Mouse (Mus musculus) limb, embryonic 13.5 days (tissue): ENCODE measurements at regions not wholly inside any gene's neighbourhood (a gene's known extent, or its start where the extent isn't known, plus 50 kb on each side); places are given as distances from the start of the nearest gene placed in this dataset.

Experiments used
- ATAC-seq: fragments of 200-750 bp; cut with Nextera tagmentation; 2 replicates; pipeline ENCODE4 v1.8.0; 2017; ENCODE audit warnings: low read depth, moderate number of reproducible peaks, moderate TSS enrichment; ENCODE audit not compliant: low FRiP score
- H3K27ac ChIP-seq: fragments of 300-500 bp; sonication (generic); 2 replicates; pipeline ENCODE4 v1.5.1; 2015; ENCODE audit warnings: inconsistent platforms, mild to moderate bottlenecking, moderate library complexity
- H3K27me3 ChIP-seq: fragments of 300-500 bp; sonication (generic); 2 replicates; pipeline ENCODE4 v1.6.1; 2015; ENCODE audit warnings: mild to moderate bottlenecking, inconsistent platforms
- H3K36me3 ChIP-seq: fragments of 300-500 bp; sonication (generic); 2 replicates; pipeline ENCODE4 v1.6.1; 2015; ENCODE audit warnings: inconsistent platforms, mild to moderate bottlenecking, moderate library complexity
- H3K4me1 ChIP-seq: fragments of 300-500 bp; sonication (generic); 2 replicates; pipeline ENCODE4 v1.6.1; 2015; ENCODE audit warnings: inconsistent platforms
- H3K4me2 ChIP-seq: fragments of 300-500 bp; sonication (generic); replicated peaks from 2 replicates; pipeline ENCODE4 v1.6.1; 2015; ENCODE audit warnings: inconsistent platforms, mild to moderate bottlenecking, moderate library complexity
- H3K4me3 ChIP-seq: fragments of 300-500 bp; sonication (generic); 2 replicates; pipeline ENCODE4 v1.5.1; 2015; ENCODE audit warnings: moderate library complexity, mild to moderate bottlenecking, inconsistent platforms
- H3K9ac ChIP-seq: fragments of 300-500 bp; sonication (generic); 2 replicates; pipeline ENCODE4 v1.6.1; 2015; ENCODE audit warnings: mild to moderate bottlenecking, inconsistent platforms
- H3K9me3 ChIP-seq: fragments of 300-500 bp; sonication (generic); 2 replicates; pipeline ENCODE4 v1.6.1; 2016; ENCODE audit warnings: inconsistent platforms
- WGBS: fragments of 180-500 bp; shearing (Covaris S2); methylation state at CpG from one replicate; pipeline ENCODE4 v1.1.7; 2015; 5-methylcytosine and 5-hydroxymethylcytosine counted together

DNA sequence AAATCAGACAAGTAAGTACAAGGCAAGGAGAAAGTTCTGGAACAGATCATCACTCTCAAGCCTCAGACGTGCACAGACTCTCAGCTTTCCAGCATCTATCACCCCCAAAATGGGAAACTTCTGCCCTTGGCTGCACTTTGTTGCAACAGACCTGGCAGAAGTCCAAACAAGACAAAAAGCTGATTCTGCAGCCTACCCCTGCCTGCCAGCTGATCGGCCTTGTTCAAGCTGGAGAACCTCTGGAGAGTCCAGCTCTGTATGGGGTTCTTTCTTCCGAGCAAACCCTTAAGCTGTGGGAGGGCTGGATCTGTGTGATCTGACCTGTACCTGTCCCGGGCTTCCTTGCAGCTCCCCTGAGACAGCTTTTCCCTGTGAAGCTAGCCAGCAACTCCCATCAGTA is 299.7 kb upstream of the Klf3 start:
- Histone ChIP-seq H3K9me3 (no peaks in the 10 kb centered on the region), H3K9ac (peak overlapping the region; percentile 25; the same call in 1 of the 2 replicates), H3K4me3 (no peak overlapping the region), H3K4me1 (peaks cover 36% of the 10 kb centered on the region), H3K4me2 (no peak overlapping the region), H3K27me3 (no peaks in the 10 kb centered on the region), H3K27ac (peak overlapping the region; percentile 58; the same call in 1 of the 2 replicates), H3K36me3 (no peaks in the 10 kb centered on the region)
- ATAC-seq = no peak
- 18% methylated on average over 4 of the region's 4 CpGs for WGBS

DNA sequence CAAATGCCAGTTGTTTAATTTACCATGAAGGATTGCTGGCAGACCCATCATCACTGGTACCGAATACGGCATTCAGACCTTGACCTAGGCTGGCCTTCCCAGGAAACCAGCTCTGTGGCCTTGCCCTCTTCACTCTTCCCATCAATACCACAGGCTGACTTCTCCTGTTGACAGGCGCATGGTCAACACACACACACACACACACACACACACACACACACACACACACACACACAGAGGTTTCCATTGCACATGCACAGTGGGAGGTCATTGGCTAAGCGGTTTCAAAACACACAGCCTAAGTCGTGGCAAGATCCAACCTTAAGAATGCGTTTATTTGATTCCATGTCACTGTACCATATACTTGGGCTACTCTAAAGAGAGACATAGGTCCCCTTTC is 298.7 kb upstream of the Klf3 start:
- no peak overlapping the region for H3K9ac ChIP-seq
- ATAC-seq = no peak
- peaks cover 36% of the 10 kb centered on the region for H3K4me1 ChIP-seq
- H3K4me2 ChIP-seq = peak overlapping the region; percentile 62; the same call in 1 of the 2 replicates
- no peaks in the 10 kb centered on the region for H3K9me3 ChIP-seq
- no peaks in the 10 kb centered on the region for H3K27me3 ChIP-seq
- no peaks in the 10 kb centered on the region for H3K36me3 ChIP-seq
- 63% methylated on average over 6 of the region's 6 CpGs for WGBS
- no peak overlapping the region for H3K4me3 ChIP-seq
- H3K27ac ChIP-seq = peak overlapping the region; percentile 69; the same call in 1 of the 2 replicates

DNA sequence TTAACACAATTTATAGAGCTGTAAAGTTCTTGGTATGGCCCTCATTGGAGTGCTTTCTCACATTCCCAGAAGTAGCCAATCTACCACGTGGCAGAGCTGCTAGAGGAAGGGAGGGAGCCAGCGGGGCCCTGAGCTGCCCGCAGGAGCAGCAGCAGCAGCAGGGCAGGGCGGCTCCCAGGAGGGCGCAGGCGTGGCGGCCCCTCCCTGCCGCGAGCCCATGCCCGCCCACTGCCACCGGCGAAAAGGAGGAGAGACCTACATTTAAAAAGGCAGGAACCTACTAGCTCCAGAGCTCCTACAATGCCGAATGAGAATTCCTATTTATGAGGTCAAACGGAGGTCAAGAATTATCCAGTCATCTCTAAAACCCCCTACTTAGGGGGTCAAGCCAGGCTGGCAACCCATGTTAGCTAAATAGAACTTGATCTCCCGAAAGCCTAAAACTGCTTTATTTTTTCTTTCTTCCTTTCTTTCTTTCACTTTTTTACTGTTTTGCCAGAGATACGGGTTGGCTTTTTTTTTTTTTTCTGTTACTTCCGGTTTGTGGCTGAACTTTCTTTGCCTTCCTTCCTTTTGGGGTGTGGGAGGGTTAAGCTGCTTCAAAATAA is 297.9 kb upstream of the Klf3 start:
- Histone ChIP-seq H3K4me3 (peak overlapping the region; percentile 32), H3K9me3 (no peaks in the 10 kb centered on the region), H3K4me1 (peaks cover 36% of the 10 kb centered on the region), H3K9ac (no peak overlapping the region), H3K27ac (peak overlapping the region; percentile 69), H3K27me3 (no peaks in the 10 kb centered on the region), H3K36me3 (no peaks in the 10 kb centered on the region), H3K4me2 (peak overlapping the region; percentile 62)
- under 1% methylated on average over 17 of the region's 17 CpGs for WGBS
- ATAC-seq = peak; percentile 89

DNA sequence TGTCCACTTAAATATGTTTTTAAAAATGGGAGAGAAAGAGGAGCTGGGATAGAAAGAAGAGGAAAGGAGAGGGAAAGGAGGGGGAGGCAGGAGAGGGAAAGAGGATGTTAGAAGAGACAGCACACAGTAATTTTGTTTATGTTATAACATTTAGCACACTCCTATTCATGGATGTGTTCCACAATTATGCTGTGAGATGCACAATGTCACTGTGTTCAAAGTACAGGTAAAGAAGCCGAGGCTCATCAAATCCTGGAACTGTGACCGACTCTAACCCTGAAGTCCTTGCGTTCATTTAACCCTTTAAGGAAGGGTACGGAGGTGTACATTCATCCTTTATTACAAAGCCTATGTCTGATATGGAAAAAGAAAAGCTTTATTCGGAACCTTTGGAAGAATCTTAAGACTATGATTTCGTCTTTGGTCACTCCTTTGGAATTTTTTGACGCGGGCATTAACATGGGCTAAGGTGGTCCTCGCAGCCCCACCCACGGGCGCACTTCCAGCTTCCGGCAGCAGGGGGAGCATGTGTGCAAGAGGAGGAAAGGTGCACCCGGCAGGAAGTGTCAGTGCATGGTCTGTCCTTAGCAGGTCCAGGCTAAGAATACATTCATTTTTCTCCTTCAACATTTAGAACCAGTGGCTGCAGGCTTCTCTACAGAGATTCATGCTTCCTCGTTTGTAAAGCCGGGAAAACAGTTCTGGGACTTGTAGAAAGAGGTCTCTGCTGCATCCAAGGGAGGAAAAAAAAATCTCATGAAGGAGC is 297.2 kb upstream of the Klf3 start:
- 3% methylated on average over 15 of the region's 15 CpGs for WGBS
- Histone ChIP-seq H3K36me3 (no peaks in the 10 kb centered on the region), H3K9ac (no peak overlapping the region), H3K4me3 (peak overlapping the region; percentile 32), H3K9me3 (no peaks in the 10 kb centered on the region), H3K4me2 (peak overlapping the region; percentile 62), H3K4me1 (peaks cover 36% of the 10 kb centered on the region), H3K27me3 (no peaks in the 10 kb centered on the region), H3K27ac (peak overlapping the region; percentile 69)
- ATAC-seq = peak; percentile 52

DNA sequence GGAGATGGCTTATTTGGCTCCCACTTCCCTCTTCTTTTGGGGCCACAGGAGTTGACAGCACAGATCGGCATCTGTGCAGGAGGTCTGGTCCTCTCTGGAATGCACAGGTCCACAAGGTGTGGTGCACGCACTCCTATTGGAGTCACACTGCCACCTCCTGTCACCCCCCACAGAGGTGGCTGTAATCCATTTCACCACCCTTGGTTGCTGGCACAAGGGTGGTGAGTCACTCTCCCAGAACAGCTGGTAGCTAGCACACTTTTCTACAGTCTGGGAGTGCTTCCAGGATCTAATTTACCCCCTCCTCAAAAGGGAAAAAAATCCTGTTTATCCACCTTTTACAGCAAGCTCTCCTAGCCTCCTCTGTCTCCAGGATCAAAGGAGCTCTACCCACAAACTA is 294.6 kb upstream of the Klf3 start:
- ATAC-seq = no peak
- Histone ChIP-seq H3K27ac (no peak overlapping the region), H3K4me3 (no peak overlapping the region), H3K4me2 (no peak overlapping the region), H3K9ac (no peak overlapping the region), H3K4me1 (peaks cover 33% of the 10 kb centered on the region), H3K36me3 (no peaks in the 10 kb centered on the region), H3K9me3 (no peaks in the 10 kb centered on the region), H3K27me3 (no peaks in the 10 kb centered on the region)
- WGBS = 55% methylated on average over 2 of the region's 2 CpGs

DNA sequence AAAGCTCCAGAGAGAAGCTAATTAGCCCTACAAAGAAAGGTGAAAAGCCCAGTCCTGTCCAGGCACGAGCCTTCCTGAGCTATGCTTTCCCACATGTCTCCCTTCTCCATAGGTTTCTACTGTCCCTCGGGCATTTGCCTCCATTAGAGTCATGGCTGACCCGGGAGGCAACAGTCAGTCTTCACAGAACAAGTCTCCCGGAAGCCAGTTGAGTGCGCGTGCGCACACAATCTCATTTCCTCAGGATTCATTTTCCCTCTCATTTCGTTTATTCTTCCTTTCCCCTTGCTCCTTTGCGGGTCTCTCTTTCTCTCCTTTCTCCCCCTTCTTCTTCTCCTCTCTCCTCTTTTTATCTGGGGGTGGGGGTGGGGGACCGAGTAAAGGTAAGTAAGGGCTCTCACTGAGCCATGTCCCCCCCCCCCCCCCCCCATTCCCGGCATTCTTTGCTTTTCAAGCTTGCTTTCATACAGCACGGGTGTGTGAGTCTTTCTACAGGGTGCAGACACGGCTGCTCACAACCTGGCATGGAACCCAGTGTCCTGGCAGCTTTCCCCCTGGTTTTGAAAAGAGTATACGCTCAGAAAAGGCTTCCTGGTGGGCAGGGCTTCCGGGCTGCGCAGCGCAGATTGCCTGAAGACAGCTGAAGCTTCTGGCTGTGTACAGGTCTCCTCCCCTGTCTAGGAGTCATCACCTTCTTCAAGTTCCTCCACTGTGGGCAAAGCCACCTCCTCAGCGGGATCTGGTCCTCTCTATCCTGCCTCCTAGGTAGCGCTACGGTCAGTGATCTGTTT is 289.8 kb upstream of the Klf3 start:
- H3K27ac ChIP-seq = no peak overlapping the region
- H3K36me3 ChIP-seq = no peaks in the 10 kb centered on the region
- 78% methylated on average over 20 of the region's 20 CpGs for WGBS
- H3K9ac ChIP-seq = no peak overlapping the region
- no peak overlapping the region for H3K4me2 ChIP-seq
- H3K4me3 ChIP-seq = no peak overlapping the region
- H3K4me1 ChIP-seq = 0 out of 2 replicates have a peak, but pooled peaks cover 1% of the 10 kb centered on the region
- H3K27me3 ChIP-seq = no peaks in the 10 kb centered on the region
- no peaks in the 10 kb centered on the region for H3K9me3 ChIP-seq
- no peak for ATAC-seq

DNA sequence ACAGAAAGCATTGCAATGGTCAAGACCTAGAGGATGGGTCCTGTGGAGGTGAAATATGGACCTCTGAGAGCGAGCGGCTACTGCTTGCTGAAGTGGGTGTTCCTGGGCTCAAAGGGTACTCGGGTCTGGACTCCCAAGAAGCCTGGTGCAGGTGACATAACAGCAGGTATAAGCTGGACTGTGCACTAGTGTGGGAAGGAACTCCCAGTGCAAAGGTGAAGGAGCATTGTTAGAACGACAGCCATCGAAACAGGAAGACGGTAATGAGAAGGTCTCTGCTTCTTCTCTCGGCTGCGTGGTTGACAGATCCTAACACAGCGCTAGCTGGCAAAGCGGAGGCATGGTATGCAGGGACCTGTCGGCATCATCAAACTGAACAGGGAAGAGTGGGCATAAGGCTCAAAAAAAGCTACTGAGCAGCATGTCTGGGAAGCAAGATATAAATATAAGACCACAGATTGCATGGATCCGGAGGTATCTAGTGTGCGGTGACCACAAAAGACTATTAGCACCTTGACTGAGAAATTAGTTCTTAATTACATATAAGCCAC is 287.0 kb upstream of the Klf3 start:
- Histone ChIP-seq H3K27ac (no peak overlapping the region), H3K36me3 (no peaks in the 10 kb centered on the region)
- WGBS = 76% methylated on average over 13 of the region's 13 CpGs

DNA sequence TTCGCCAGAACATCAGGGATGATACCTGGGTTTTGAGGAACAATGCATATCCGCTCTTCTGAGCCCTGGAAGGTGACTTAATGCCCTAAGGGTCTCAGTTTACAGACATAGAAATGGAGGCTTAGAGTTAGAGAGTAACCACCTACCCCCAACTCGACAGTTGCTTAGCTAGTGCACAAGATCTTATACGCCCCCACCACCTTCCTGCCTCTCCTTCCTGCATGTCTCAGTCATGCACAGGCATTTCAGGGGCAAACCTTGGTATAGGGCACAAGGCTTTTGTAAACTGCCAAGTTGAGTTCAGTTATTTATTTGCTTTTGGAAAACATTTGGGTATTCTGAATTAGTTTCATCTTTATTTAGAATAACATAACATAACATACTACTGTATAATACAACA is 285.9 kb upstream of the Klf3 start:
- Histone ChIP-seq H3K4me2 (no peak overlapping the region), H3K9ac (no peak overlapping the region), H3K27me3 (no peaks in the 10 kb centered on the region), H3K36me3 (no peaks in the 10 kb centered on the region), H3K4me3 (no peak overlapping the region), H3K27ac (no peak overlapping the region), H3K9me3 (no peaks in the 10 kb centered on the region), H3K4me1 (peaks cover 11% of the 10 kb centered on the region; the same call in 1 of the 2 replicates)
- WGBS = 87% methylated on average over 4 of the region's 4 CpGs
- ATAC-seq = no peak

More for the DNA sequence above, 287.0 kb upstream of the Klf3 start:
- Histone ChIP-seq H3K9ac (no peak overlapping the region), H3K27me3 (no peaks in the 10 kb centered on the region), H3K4me1 (peaks cover 7% of the 10 kb centered on the region; the same call in 1 of the 2 replicates), H3K9me3 (no peaks in the 10 kb centered on the region), H3K4me2 (no peak overlapping the region), H3K4me3 (no peak overlapping the region)
- no peak for ATAC-seq

DNA sequence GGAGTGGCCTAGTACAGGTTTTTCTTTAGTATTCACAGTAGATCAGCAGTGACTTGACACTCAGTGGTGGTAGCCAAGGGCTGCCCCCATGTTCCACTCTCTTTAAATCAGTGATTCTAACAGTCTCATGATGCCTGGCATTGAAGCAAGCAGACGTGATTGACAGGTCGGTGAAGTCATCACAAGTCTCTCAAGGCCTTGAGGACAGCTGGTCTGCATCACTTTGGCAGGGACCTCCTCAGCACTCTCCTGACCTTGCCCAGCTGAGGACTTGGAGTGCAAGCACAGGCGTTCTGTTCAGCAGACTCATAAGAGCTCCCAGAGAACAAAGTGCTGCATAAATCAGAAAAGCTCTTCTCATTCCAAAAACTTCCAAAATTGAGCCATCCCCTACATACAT is 285.4 kb upstream of the Klf3 start:
- Histone ChIP-seq H3K4me1 (peaks cover 12% of the 10 kb centered on the region; the same call in 1 of the 2 replicates), H3K27me3 (no peaks in the 10 kb centered on the region), H3K36me3 (no peaks in the 10 kb centered on the region), H3K9me3 (no peaks in the 10 kb centered on the region), H3K4me3 (no peak overlapping the region), H3K9ac (no peak overlapping the region), H3K4me2 (no peak overlapping the region), H3K27ac (no peak overlapping the region)
- no peak for ATAC-seq
- WGBS = 47% methylated on average over 3 of the region's 3 CpGs

DNA sequence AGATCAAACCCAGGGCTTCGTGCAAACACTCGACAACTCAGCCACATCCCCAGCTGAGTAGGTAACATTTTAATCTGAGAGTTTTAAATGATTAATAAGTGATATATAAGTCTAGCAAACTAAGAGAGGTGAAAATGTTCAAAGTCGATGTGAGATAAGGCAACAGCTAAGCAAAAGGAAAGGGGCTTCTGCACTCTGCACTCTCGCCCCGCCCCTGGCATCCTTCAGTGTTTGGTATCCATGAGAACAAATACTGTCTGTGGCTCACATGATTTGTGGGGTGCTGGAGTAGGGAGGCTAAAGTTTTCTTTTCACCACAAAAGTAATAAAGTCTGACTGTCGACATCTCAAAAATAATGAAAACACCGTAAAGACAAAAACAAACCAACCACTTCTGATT is 284.2 kb upstream of the Klf3 start:
- H3K4me3 ChIP-seq = no peak overlapping the region
- no peaks in the 10 kb centered on the region for H3K36me3 ChIP-seq
- WGBS = 77% methylated on average over 7 of the region's 7 CpGs
- H3K27ac ChIP-seq = no peak overlapping the region
- no peaks in the 10 kb centered on the region for H3K9me3 ChIP-seq
- H3K4me1 ChIP-seq = peaks cover 12% of the 10 kb centered on the region; the same call in 1 of the 2 replicates
- no peak overlapping the region for H3K4me2 ChIP-seq
- ATAC-seq = no peak
- no peak overlapping the region for H3K9ac ChIP-seq
- H3K27me3 ChIP-seq = no peaks in the 10 kb centered on the region

DNA sequence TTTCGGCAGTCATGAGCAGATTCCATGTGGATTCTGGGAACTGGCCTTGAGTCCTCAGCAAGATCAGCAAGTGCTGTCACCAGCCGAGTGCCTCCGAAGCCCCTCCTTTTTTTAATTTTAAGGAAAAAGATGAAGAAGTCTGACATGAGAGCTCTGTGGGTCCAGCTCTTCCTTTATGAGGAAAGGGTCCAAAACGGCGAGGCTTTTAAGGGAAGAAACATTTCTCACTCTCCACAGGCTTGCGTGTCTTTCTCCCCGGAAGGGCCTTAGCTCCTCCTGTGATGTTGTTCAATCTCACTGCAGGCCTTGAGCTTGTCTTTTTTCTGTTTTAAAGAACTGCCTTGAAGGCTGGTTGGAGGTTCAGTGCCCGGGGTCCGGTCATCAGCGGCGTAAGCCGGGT is 283.5 kb upstream of the Klf3 start:
- H3K4me3 ChIP-seq = no peak overlapping the region
- no peaks in the 10 kb centered on the region for H3K36me3 ChIP-seq
- H3K4me2 ChIP-seq = no peak overlapping the region
- H3K9me3 ChIP-seq = no peaks in the 10 kb centered on the region
- H3K27me3 ChIP-seq = no peaks in the 10 kb centered on the region
- H3K27ac ChIP-seq = no peak overlapping the region; the same call in 1 of the 2 replicates
- no peak overlapping the region for H3K9ac ChIP-seq
- no peak for ATAC-seq
- H3K4me1 ChIP-seq = peaks cover 12% of the 10 kb centered on the region; the same call in 1 of the 2 replicates
- WGBS = 83% methylated on average over 12 of the region's 12 CpGs

DNA sequence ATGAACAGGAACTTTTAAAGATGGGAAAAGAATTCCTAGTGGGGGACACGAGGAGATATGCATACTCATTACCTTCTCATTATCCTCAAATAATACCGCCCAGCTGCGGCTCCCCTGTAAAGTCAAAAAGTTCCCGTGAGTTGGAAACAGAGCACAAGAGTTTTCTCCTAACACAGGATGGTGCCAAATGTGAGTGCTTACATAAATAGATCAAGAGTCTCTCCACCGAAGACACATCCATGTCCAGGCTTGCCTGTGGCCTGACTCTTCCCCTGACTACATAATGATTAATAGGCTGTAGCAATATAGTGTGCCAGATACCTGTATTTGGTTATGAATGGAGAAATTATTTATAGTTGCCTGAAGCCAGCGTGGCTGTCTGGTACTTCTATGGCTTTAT is 281.8 kb upstream of the Klf3 start:
- ATAC-seq = no peak
- H3K9me3 ChIP-seq = no peaks in the 10 kb centered on the region
- H3K4me2 ChIP-seq = no peak overlapping the region
- H3K36me3 ChIP-seq = no peaks in the 10 kb centered on the region
- no peak overlapping the region for H3K9ac ChIP-seq
- peaks cover 12% of the 10 kb centered on the region; the same call in 1 of the 2 replicates for H3K4me1 ChIP-seq
- no peaks in the 10 kb centered on the region for H3K27me3 ChIP-seq
- 71% methylated on average over 6 of the region's 6 CpGs for WGBS
- no peak overlapping the region for H3K4me3 ChIP-seq
- H3K27ac ChIP-seq = no peak overlapping the region
